Mouse (Mus musculus) lung, embryonic 14.5 days (tissue): ENCODE data around the gene Npnt. TPM values are rescaled to one million over a fixed set of nuclear protein-coding genes. Genes with fewer than 3 reads are reported as not detected.
A peak's percentile ranks its signal among the peaks of the same experiment; 100 is the strongest.

ENCODE experiments used
- ATAC-seq: fragments of 200-750 bp; cut with Nextera tagmentation; 2 replicates; pipeline ENCODE4 v1.8.0; 2017; ENCODE audit warnings: mild to moderate bottlenecking, moderate TSS enrichment, moderate library complexity; ENCODE audit not compliant: insufficient read depth
- DNase-seq: peaks from one replicate; pipeline ENCODE4 v3.0.0-alpha.2; 2015
- H3K27ac ChIP-seq: fragments of 300-500 bp; sonication (generic); 2 replicates; pipeline ENCODE4 v1.5.1; 2014; ENCODE audit warnings: low read depth, mild to moderate bottlenecking, moderate library complexity
- H3K27me3 ChIP-seq: fragments of 300-500 bp; sonication (generic); 2 replicates; pipeline ENCODE4 v1.6.1; 2014; ENCODE audit warnings: low read length, control low read depth; ENCODE audit not compliant: insufficient read depth
- H3K36me3 ChIP-seq: fragments of 300-500 bp; sonication (generic); 2 replicates; pipeline ENCODE4 v1.6.1; 2014; ENCODE audit warnings: control low read depth; ENCODE audit not compliant: insufficient read depth
- H3K4me1 ChIP-seq: fragments of 300-500 bp; sonication (generic); 2 replicates; pipeline ENCODE4 v1.6.1; 2014; ENCODE audit warnings: antibody characterized with exemption, control low read depth; ENCODE audit not compliant: insufficient read depth
- H3K4me2 ChIP-seq: fragments of 300-500 bp; sonication (generic); 2 replicates; pipeline ENCODE4 v1.6.1; 2014; ENCODE audit warnings: mild to moderate bottlenecking
- H3K4me3 ChIP-seq: fragments of 300-500 bp; sonication (generic); 2 replicates; pipeline ENCODE4 v1.5.1; 2014; ENCODE audit warnings: low read depth, low read length
- H3K9ac ChIP-seq: fragments of 300-500 bp; sonication (generic); 2 replicates; pipeline ENCODE4 v1.6.1; 2014
- H3K9me3 ChIP-seq: fragments of 300-500 bp; sonication (generic); 2 replicates; pipeline ENCODE4 v1.6.1; 2016; ENCODE audit warnings: low read depth, low read length, control low read depth
- CTCF ChIP-seq: IDR thresholded peaks from 2 replicates; pipeline ENCODE4 v1.5.1; 2016; ENCODE audit warnings: antibody characterized with exemption, low read depth
- WGBS: fragments of 180-500 bp; shearing (Covaris S2); extraction: QIAGEN DNeasy Blood & Tissue Kit; methylation state at CpG from one replicate; pipeline ENCODE4 v1.1.7; 2014; 5-methylcytosine and 5-hydroxymethylcytosine counted together
- polyA plus RNA-seq: library from polyadenylated mRNA; unstranded; fragments of >200 nt; fragmentation: Nextera tagmentation; extraction: Ambion mirVana; gene quantifications from 2 replicates; pipeline ENCODE4 v1.2.1, GENCODE M21; 2014

Npnt gene
- polyA plus RNA-seq, 1 experiment from 2014 or later = 84.5 TPM

- Histone ChIP-seq H3K4me3 (no peak overlapping the region), H3K9me3 (no peaks in the 10 kb centered on the region), H3K36me3 (no peaks in the 10 kb centered on the region), H3K27me3 (no peaks in the 10 kb centered on the region), H3K4me2 (no peak overlapping the region), H3K4me1 (no peaks in the 10 kb centered on the region), H3K9ac (no peak overlapping the region), H3K27ac (no peak overlapping the region)
- no peak for TF ChIP-seq CTCF
- 88% methylated on average over 11 of the region's 11 CpGs for WGBS
- ATAC-seq (no peak), DNase-seq (no peak)
These were observed 30.9 kb downstream of the Npnt start for GRCm38 (mm10) chr3:132919240-132919639.

- H3K9ac ChIP-seq = no peak overlapping the region
- no peak for TF ChIP-seq CTCF
- H3K36me3 ChIP-seq = no peaks in the 10 kb centered on the region
- no peaks in the 10 kb centered on the region for H3K9me3 ChIP-seq
- 73% methylated on average over 9 of the region's 9 CpGs for WGBS
- ATAC-seq (no peak), DNase-seq (no peak)
- no peak overlapping the region for H3K4me3 ChIP-seq
- H3K27me3 ChIP-seq = no peaks in the 10 kb centered on the region
- H3K4me2 ChIP-seq = no peak overlapping the region
- no peak overlapping the region for H3K27ac ChIP-seq
- no peaks in the 10 kb centered on the region for H3K4me1 ChIP-seq
These were observed 32.6 kb downstream of the Npnt start for GRCm38 (mm10) chr3:132917356-132918090.

GRCm38 (mm10) chr3:132915661-132916060, 34.4 kb downstream of the Npnt start:
- DNase-seq (no peak), ATAC-seq (no peak)
- H3K27ac ChIP-seq = no peak overlapping the region
- no peaks in the 10 kb centered on the region for H3K27me3 ChIP-seq
- no peak overlapping the region for H3K4me3 ChIP-seq
- 80% methylated on average over 9 of the region's 9 CpGs for WGBS
- H3K36me3 ChIP-seq = no peaks in the 10 kb centered on the region
- no peaks in the 10 kb centered on the region for H3K4me1 ChIP-seq
- TF ChIP-seq CTCF = no peak
- no peak overlapping the region for H3K4me2 ChIP-seq
- H3K9ac ChIP-seq = no peak overlapping the region
- no peaks in the 10 kb centered on the region for H3K9me3 ChIP-seq

GRCm38 (mm10) chr3:132912420-132912819, 37.7 kb downstream of the Npnt start:
- H3K4me3 ChIP-seq = no peak overlapping the region
- H3K4me1 ChIP-seq = no peaks in the 10 kb centered on the region
- H3K9ac ChIP-seq = no peak overlapping the region
- no peak for DNase-seq
- no peaks in the 10 kb centered on the region for H3K9me3 ChIP-seq
- no peak for ATAC-seq
- no peak for TF ChIP-seq CTCF
- no peak overlapping the region for H3K27ac ChIP-seq
- 67% methylated on average over 2 of the region's 2 CpGs for WGBS
- H3K36me3 ChIP-seq = no peaks in the 10 kb centered on the region
- no peak overlapping the region for H3K4me2 ChIP-seq
- no peaks in the 10 kb centered on the region for H3K27me3 ChIP-seq

- TF ChIP-seq CTCF = no peak
- no peaks in the 10 kb centered on the region for H3K36me3 ChIP-seq
- H3K9ac ChIP-seq = no peak overlapping the region
- H3K4me1 ChIP-seq = no peaks in the 10 kb centered on the region
- H3K4me3 ChIP-seq = no peak overlapping the region
- no peak for ATAC-seq
- H3K27me3 ChIP-seq = no peaks in the 10 kb centered on the region
- 61% methylated on average over 4 of the region's 4 CpGs for WGBS
- no peak for DNase-seq
- H3K9me3 ChIP-seq = no peaks in the 10 kb centered on the region
- no peak overlapping the region for H3K4me2 ChIP-seq
- H3K27ac ChIP-seq = no peak overlapping the region
These were observed 38.4 kb downstream of the Npnt start for GRCm38 (mm10) chr3:132911716-132912115.

GRCm38 (mm10) chr3:132910727-132911126, 39.4 kb downstream of the Npnt start:
- no peaks in the 10 kb centered on the region for H3K9me3 ChIP-seq
- no peak for TF ChIP-seq CTCF
- no peaks in the 10 kb centered on the region for H3K36me3 ChIP-seq
- H3K4me2 ChIP-seq = no peak overlapping the region
- H3K27ac ChIP-seq = no peak overlapping the region
- H3K4me1 ChIP-seq = no peaks in the 10 kb centered on the region
- H3K9ac ChIP-seq = no peak overlapping the region
- ATAC-seq (no peak), DNase-seq (no peak)
- H3K4me3 ChIP-seq = no peak overlapping the region
- WGBS = 77% methylated on average over 5 of the region's 5 CpGs
- H3K27me3 ChIP-seq = no peaks in the 10 kb centered on the region

- no peaks in the 10 kb centered on the region for H3K4me1 ChIP-seq
- 19% methylated on average over 12 of the region's 12 CpGs for WGBS
- H3K27ac ChIP-seq = no peak overlapping the region
- H3K36me3 ChIP-seq = peaks cover 2% of the 10 kb centered on the region; the same call in 1 of the 2 replicates
- H3K27me3 ChIP-seq = no peaks in the 10 kb centered on the region
- no peak overlapping the region for H3K9ac ChIP-seq
- H3K9me3 ChIP-seq = no peaks in the 10 kb centered on the region
- DNase-seq = peak; percentile 46
- TF ChIP-seq CTCF = no peak
- H3K4me2 ChIP-seq = peak overlapping the region; percentile 20; the same call in 1 of the 2 replicates
- H3K4me3 ChIP-seq = no peak overlapping the region
- peak; percentile 82; the same call in 1 of the 2 replicates for ATAC-seq
These were observed 40.4 kb downstream of the Npnt start for GRCm38 (mm10) chr3:132909736-132910135.
